Mouse (Mus musculus) ES-Bruce4 (cell line): ENCODE measurements around the gene Mmaa. TPM values are rescaled to one million over a fixed set of nuclear protein-coding genes. Genes with fewer than 3 reads are reported as not detected.

ENCODE experiments used
- H3K27ac ChIP-seq: 2 replicates; pipeline ENCODE4 v1.5.1; 2012; ENCODE audit warnings: low read length, inconsistent platforms; ENCODE audit not compliant: insufficient read depth
- H3K27me3 ChIP-seq: 2 replicates; pipeline ENCODE4 v1.6.1; 2012; ENCODE audit warnings: mild to moderate bottlenecking, low read length, inconsistent platforms; ENCODE audit not compliant: control insufficient read depth, poor library complexity, insufficient read depth, severe bottlenecking
- H3K36me3 ChIP-seq: 2 replicates; pipeline ENCODE4 v1.6.1; 2012; ENCODE audit warnings: inconsistent platforms, mild to moderate bottlenecking, low read length, moderate library complexity; ENCODE audit not compliant: control insufficient read depth, poor library complexity, insufficient read depth, severe bottlenecking
- H3K4me1 ChIP-seq: one replicate; pipeline ENCODE4 v1.8.1; 2011; ENCODE audit warnings: low read length; ENCODE audit not compliant: control insufficient read depth, insufficient read depth
- H3K4me3 ChIP-seq: 2 replicates; pipeline ENCODE4 v1.5.1; 2011; ENCODE audit warnings: low read depth, mild to moderate bottlenecking, low read length
- H3K9ac ChIP-seq: 2 replicates; pipeline ENCODE4 v1.6.1; 2012; ENCODE audit warnings: low read depth, mild to moderate bottlenecking, inconsistent platforms; ENCODE audit not compliant: poor library complexity, severe bottlenecking
- H3K9me3 ChIP-seq: replicated peaks from 2 replicates; pipeline ENCODE4 v1.6.1; 2012; ENCODE audit warnings: mild to moderate bottlenecking, low read length, inconsistent platforms; ENCODE audit not compliant: control insufficient read depth, poor library complexity, insufficient read depth, severe bottlenecking
- CTCF ChIP-seq: IDR thresholded peaks from one replicate; pipeline ENCODE4 v1.8.1; 2011; ENCODE audit warnings: low read depth, low read length
- EP300 ChIP-seq: IDR thresholded peaks from 2 replicates; pipeline ENCODE4 v1.6.1; 2011; ENCODE audit warnings: low read depth, low read length; ENCODE audit not compliant: insufficient read depth
- POLR2A ChIP-seq: IDR thresholded peaks from one replicate; pipeline ENCODE4 v1.8.1; 2011; ENCODE audit warnings: low read length; ENCODE audit not compliant: insufficient read depth
- polyA plus RNA-seq: library from polyadenylated mRNA; stranded (reverse); fragments of >200 nt; gene quantifications from 2 replicates; pipeline ENCODE4 v1.2.4, GENCODE M21; 2011; ENCODE audit warnings: low read depth; ENCODE audit not compliant: missing spikeins, insufficient read depth, insufficient read length

Gene Mmaa
- polyA plus RNA-seq, 1 experiment = 6.1 TPM

GRCm38 (mm10) chr8:79226046-79226445 lies 68.7 kb downstream of the Mmaa start:
- Histone ChIP-seq H3K4me1 (no peaks in the 10 kb centered on the region), H3K27me3 (no peaks in the 10 kb centered on the region; the same call in 1 of the 2 replicates), H3K27ac (no peak overlapping the region), H3K9me3 (peaks cover 10% of the 10 kb centered on the region), H3K4me3 (no peak overlapping the region), H3K9ac (no peak overlapping the region), H3K36me3 (no peaks in the 10 kb centered on the region)
- TF ChIP-seq CTCF (no peak), EP300 (no peak), POLR2A (no peak)

- no peaks in the 10 kb centered on the region for H3K4me1 ChIP-seq
- H3K9ac ChIP-seq = no peak overlapping the region
- H3K27me3 ChIP-seq = no peaks in the 10 kb centered on the region; the same call in 1 of the 2 replicates
- no peak overlapping the region for H3K27ac ChIP-seq
- H3K4me3 ChIP-seq = no peak overlapping the region
- peaks cover 10% of the 10 kb centered on the region for H3K9me3 ChIP-seq
- H3K36me3 ChIP-seq = no peaks in the 10 kb centered on the region
- TF ChIP-seq CTCF (no peak), POLR2A (no peak), EP300 (no peak)
Measured at GRCm38 (mm10) chr8:79225586-79225985, 69.2 kb downstream of the Mmaa start.

GRCm38 (mm10) chr8:79224363-79224762 lies 70.4 kb downstream of the Mmaa start:
- Histone ChIP-seq H3K4me1 (no peaks in the 10 kb centered on the region), H3K27me3 (no peaks in the 10 kb centered on the region; the same call in 1 of the 2 replicates), H3K9me3 (peaks cover 10% of the 10 kb centered on the region), H3K27ac (no peak overlapping the region), H3K9ac (no peak overlapping the region), H3K36me3 (no peaks in the 10 kb centered on the region), H3K4me3 (no peak overlapping the region)
- TF ChIP-seq POLR2A (no peak), EP300 (no peak), CTCF (no peak)

- Histone ChIP-seq H3K4me3 (no peak overlapping the region), H3K4me1 (no peaks in the 10 kb centered on the region), H3K9ac (no peak overlapping the region), H3K27ac (no peak overlapping the region), H3K27me3 (no peaks in the 10 kb centered on the region; the same call in 1 of the 2 replicates), H3K9me3 (peaks cover 10% of the 10 kb centered on the region), H3K36me3 (no peaks in the 10 kb centered on the region)
- no peak for TF ChIP-seq CTCF
- no peak for TF ChIP-seq POLR2A
- no peak for TF ChIP-seq EP300
Measured at GRCm38 (mm10) chr8:79222752-79223141, 72.0 kb downstream of the Mmaa start.

- Histone ChIP-seq H3K27me3 (no peaks in the 10 kb centered on the region; the same call in 1 of the 2 replicates), H3K4me3 (no peak overlapping the region), H3K4me1 (no peaks in the 10 kb centered on the region), H3K9ac (no peak overlapping the region), H3K36me3 (no peaks in the 10 kb centered on the region), H3K9me3 (peaks cover 9% of the 10 kb centered on the region), H3K27ac (no peak overlapping the region)
- TF ChIP-seq EP300 (no peak), CTCF (no peak), POLR2A (no peak)
Measured at GRCm38 (mm10) chr8:79222106-79222751, 72.5 kb downstream of the Mmaa start.

Other genes with a start within 250 kb of the Mmaa start
- gene 1700011L22Rik, start 46.4 kb downstream of the Mmaa start, polyA plus RNA-seq = not detected in 2 replicates
- gene Smad1, start 104.6 kb upstream of the Mmaa start, polyA plus RNA-seq = 23.7 and 23.8 TPM in 2 replicates